Mouse (Mus musculus): ENCODE data around the gene Tmbim1. TPM values are rescaled to one million over a fixed set of nuclear protein-coding genes. Genes with fewer than 3 reads are reported as not detected.

Tmbim1 gene
- polyA plus RNA-seq, 1 experiment from 2014 or later: 10.5 TPM

DNA sequence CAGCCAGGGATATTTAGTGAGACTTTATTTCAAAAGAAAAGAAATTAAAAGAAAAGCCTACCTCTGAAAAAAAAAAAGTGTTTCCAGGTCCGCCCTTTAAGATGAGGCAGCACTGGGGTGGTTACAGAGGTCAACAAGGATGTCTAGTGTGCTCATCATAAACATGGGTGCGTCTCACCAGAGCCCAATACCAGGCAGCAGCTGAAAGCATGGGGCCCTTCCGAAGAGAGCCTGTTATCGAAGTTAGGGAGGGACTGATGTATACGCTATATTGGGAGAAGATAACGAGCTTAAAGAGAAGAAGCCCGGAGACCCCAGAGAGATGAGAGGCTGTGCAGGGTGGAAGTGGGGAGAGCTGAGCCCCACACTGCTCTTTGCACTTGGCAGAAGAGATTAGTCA lies 66.3 kb downstream of the Tmbim1 start:
- DNase-seq (ENCODE audit: low spot score) (no peak), ATAC-seq (replicated peaks; ENCODE audit: insufficient number of reproducible peaks, low FRiP score, low TSS enrichment, low read depth) (no peak)
- Histone ChIP-seq H3K27me3 (ENCODE audit: control insufficient read depth, insufficient read depth, low read length) (no peaks in the 10 kb centered on the region), H3K9ac (replicated peaks; ENCODE audit: low read length) (no peak overlapping the region), H3K4me1 (ENCODE audit: control insufficient read depth, insufficient read depth, low read length) (0 out of 2 replicates have a peak, but pooled peaks cover 3% of the 10 kb centered on the region), H3K4me2 (ENCODE audit: low read depth, low read length) (no peak overlapping the region), H3K27ac (replicated peaks; ENCODE audit: low read depth, low read length) (no peak overlapping the region), H3K36me3 (replicated peaks; ENCODE audit: control insufficient read depth, insufficient read depth, low read depth, low read length) (no peaks in the 10 kb centered on the region), H3K4me3 (ENCODE audit: low read depth, low read length) (no peak overlapping the region), H3K9me3 (replicated peaks; ENCODE audit: control insufficient read depth, low read length) (no peaks in the 10 kb centered on the region)
- 70% methylated on average over 7 of the region's 7 CpGs for WGBS

Other genes starting within 250 kb of the Tmbim1 start
- gene Tns1, start 181.2 kb downstream of the Tmbim1 start, polyA plus RNA-seq (2014; fragmentation: Nextera tagmentation; extraction: Ambion mirVana): 21.1 and 21.6 TPM in 2 replicates
- gene Rufy4, start 180.1 kb downstream of the Tmbim1 start, polyA plus RNA-seq (2014; fragmentation: Nextera tagmentation; extraction: Ambion mirVana): 0.11 and 0.28 TPM in 2 replicates
- 0.07 and 0.08 TPM in 2 replicates for gene Cxcr2, start 151.6 kb downstream of the Tmbim1 start, polyA plus RNA-seq (2014; fragmentation: Nextera tagmentation; extraction: Ambion mirVana)
- not detected in 2 replicates for gene Cxcr1, start 111.0 kb downstream of the Tmbim1 start, polyA plus RNA-seq (2014; fragmentation: Nextera tagmentation; extraction: Ambion mirVana)
- 344 and 380 TPM in 2 replicates for gene Arpc2, start 69.5 kb downstream of the Tmbim1 start, polyA plus RNA-seq (2014; fragmentation: Nextera tagmentation; extraction: Ambion mirVana)
- gene Gpbar1, start 27.1 kb downstream of the Tmbim1 start, polyA plus RNA-seq (2014; fragmentation: Nextera tagmentation; extraction: Ambion mirVana): 0.20 and 0.91 TPM in 2 replicates
- gene Aamp, start 20.9 kb downstream of the Tmbim1 start, polyA plus RNA-seq (2014; fragmentation: Nextera tagmentation; extraction: Ambion mirVana): 179 and 206 TPM in 2 replicates
- gene Pnkd, start 20.7 kb downstream of the Tmbim1 start, polyA plus RNA-seq (2014; fragmentation: Nextera tagmentation; extraction: Ambion mirVana): 95.1 and 98.6 TPM in 2 replicates
- gene Catip, start 56.5 kb upstream of the Tmbim1 start, polyA plus RNA-seq (2014; fragmentation: Nextera tagmentation; extraction: Ambion mirVana): 0.22 and 0.36 TPM in 2 replicates
- gene Slc11a1, start 69.6 kb upstream of the Tmbim1 start, polyA plus RNA-seq (2014; fragmentation: Nextera tagmentation; extraction: Ambion mirVana): 2.4 and 4.9 TPM in 2 replicates
- 60.0 and 66.2 TPM in 2 replicates for gene Ctdsp1, start 85.9 kb upstream of the Tmbim1 start, polyA plus RNA-seq (2014; fragmentation: Nextera tagmentation; extraction: Ambion mirVana)
- 0.07 and 0.11 TPM in 2 replicates for gene Vil1, start 103.8 kb upstream of the Tmbim1 start, polyA plus RNA-seq (2014; fragmentation: Nextera tagmentation; extraction: Ambion mirVana)
- 106 and 112 TPM in 2 replicates for gene Cnot9, start 200.4 kb upstream of the Tmbim1 start, polyA plus RNA-seq (2014; fragmentation: Nextera tagmentation; extraction: Ambion mirVana)
- 0.33 and 0.42 TPM in 2 replicates for gene Plcd4, start 237.3 kb upstream of the Tmbim1 start, polyA plus RNA-seq (2014; fragmentation: Nextera tagmentation; extraction: Ambion mirVana)
- gene Usp37, start 238.7 kb upstream of the Tmbim1 start, polyA plus RNA-seq (2014; fragmentation: Nextera tagmentation; extraction: Ambion mirVana): 45.7 and 46.5 TPM in 2 replicates